Mouse (Mus musculus) limb, embryonic 11.5 days (tissue): ENCODE measurements around the gene Disp3. TPM values are rescaled to one million over a fixed set of nuclear protein-coding genes. Genes with fewer than 3 reads are reported as not detected.

Experiments used
- ATAC-seq: fragments of 200-750 bp; cut with Nextera tagmentation; 2 replicates; pipeline ENCODE4 v1.8.0; 2017; ENCODE audit warnings: low read depth; ENCODE audit not compliant: insufficient number of reproducible peaks, low FRiP score, low TSS enrichment
- DNase-seq: peaks from one replicate; pipeline ENCODE4 v3.0.0-alpha.2; 2015; ENCODE audit warnings: low spot score
- H3K27ac ChIP-seq: fragments of 300-500 bp; sonication (generic); replicated peaks from 2 replicates; pipeline ENCODE4 v1.5.1; 2014; ENCODE audit warnings: low read depth, mild to moderate bottlenecking, low read length
- H3K27me3 ChIP-seq: fragments of 300-500 bp; sonication (generic); 2 replicates; pipeline ENCODE4 v1.6.1; 2014; ENCODE audit warnings: mild to moderate bottlenecking, low read length, mixed read lengths; ENCODE audit not compliant: control insufficient read depth, insufficient read depth
- H3K36me3 ChIP-seq: fragments of 300-500 bp; sonication (generic); 2 replicates; pipeline ENCODE4 v1.6.1; 2014; ENCODE audit warnings: mild to moderate bottlenecking, low read length, moderate library complexity, mixed read lengths; ENCODE audit not compliant: control insufficient read depth, insufficient read depth
- H3K4me1 ChIP-seq: fragments of 300-500 bp; sonication (generic); 2 replicates; pipeline ENCODE4 v1.6.1; 2014; ENCODE audit warnings: low read length, mixed read lengths; ENCODE audit not compliant: control insufficient read depth, insufficient read depth
- H3K4me2 ChIP-seq: fragments of 300-500 bp; sonication (generic); 2 replicates; pipeline ENCODE4 v1.6.1; 2014; ENCODE audit warnings: low read depth, mild to moderate bottlenecking, moderate library complexity; ENCODE audit not compliant: severe bottlenecking
- H3K4me3 ChIP-seq: fragments of 300-500 bp; sonication (generic); 2 replicates; pipeline ENCODE4 v1.5.1; 2014; ENCODE audit warnings: low read depth, low read length
- H3K9ac ChIP-seq: fragments of 300-500 bp; sonication (generic); 2 replicates; pipeline ENCODE4 v1.6.1; 2014; ENCODE audit warnings: mild to moderate bottlenecking, low read length
- H3K9me3 ChIP-seq: fragments of 300-500 bp; sonication (generic); 2 replicates; pipeline ENCODE4 v1.6.1; 2016; ENCODE audit warnings: low read length; ENCODE audit not compliant: control insufficient read depth
- WGBS: fragments of 180-500 bp; shearing (Covaris S2); extraction: QIAGEN DNeasy Blood & Tissue Kit; methylation state at CpG from one replicate; pipeline ENCODE4 v1.1.7; 2014; 5-methylcytosine and 5-hydroxymethylcytosine counted together
- polyA plus RNA-seq: library from polyadenylated mRNA; unstranded; fragments of >200 nt; fragmentation: Nextera tagmentation; extraction: Ambion mirVana; gene quantifications from 2 replicates; pipeline ENCODE4 v1.2.1, GENCODE M21; 2014

Disp3 gene
- polyA plus RNA-seq, 1 experiment from 2014 or later: 0.40 TPM

- no peak overlapping the region for H3K9ac ChIP-seq
- DNase-seq (peak; percentile 92), ATAC-seq (no peak)
- H3K27me3 ChIP-seq: no peaks in the 10 kb centered on the region
- H3K36me3 ChIP-seq: no peaks in the 10 kb centered on the region
- WGBS: 12% methylated on average over 16 of the region's 16 CpGs
- no peak overlapping the region for H3K27ac ChIP-seq
- H3K4me1 ChIP-seq: no peaks in the 10 kb centered on the region
- H3K4me2 ChIP-seq: no peak overlapping the region
- no peaks in the 10 kb centered on the region for H3K9me3 ChIP-seq
- no peak overlapping the region for H3K4me3 ChIP-seq
These were observed 58.1 kb downstream of the Disp3 start for GRCm38 (mm10) chr4:148229646-148230045.

DNA sequence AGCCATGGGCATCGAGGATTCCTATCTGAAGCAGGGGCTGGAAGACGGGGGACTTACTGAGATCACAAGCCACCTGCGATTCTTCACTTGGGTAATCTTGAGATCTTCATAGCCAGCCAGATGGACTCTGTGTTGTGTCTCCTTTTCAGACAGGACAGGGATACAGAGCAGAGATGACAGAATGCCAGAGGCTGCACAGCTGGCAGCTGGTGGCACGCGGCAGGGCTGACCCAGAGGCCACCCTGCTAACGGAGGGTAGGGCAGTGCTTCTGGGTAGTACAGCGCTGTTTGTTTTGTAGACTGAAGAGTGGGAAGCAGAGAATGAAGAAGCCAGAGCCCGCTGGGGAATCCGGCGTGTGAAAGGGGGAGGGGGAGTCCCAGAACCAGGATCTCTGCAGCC lies 64.8 kb downstream of the Disp3 start:
- Histone ChIP-seq H3K9me3 (no peaks in the 10 kb centered on the region), H3K9ac (no peak overlapping the region), H3K27me3 (peaks cover 18% of the 10 kb centered on the region), H3K27ac (no peak overlapping the region), H3K36me3 (no peaks in the 10 kb centered on the region), H3K4me1 (0 out of 2 replicates have a peak, but pooled peaks cover 2% of the 10 kb centered on the region), H3K4me3 (no peak overlapping the region), H3K4me2 (no peak overlapping the region)
- 46% methylated on average over 10 of the region's 10 CpGs for WGBS
- no peak for DNase-seq
- no peak for ATAC-seq

- ATAC-seq (no peak), DNase-seq (no peak)
- Histone ChIP-seq H3K27me3 (peaks cover 18% of the 10 kb centered on the region), H3K36me3 (no peaks in the 10 kb centered on the region), H3K4me3 (no peak overlapping the region), H3K9ac (no peak overlapping the region), H3K4me1 (0 out of 2 replicates have a peak, but pooled peaks cover 3% of the 10 kb centered on the region), H3K27ac (no peak overlapping the region), H3K9me3 (no peaks in the 10 kb centered on the region), H3K4me2 (no peak overlapping the region)
- WGBS: 8% methylated on average over 10 of the region's 10 CpGs
These were observed 67.1 kb downstream of the Disp3 start for GRCm38 (mm10) chr4:148220656-148221055.

GRCm38 (mm10) chr4:148218238-148218637 lies 69.5 kb downstream of the Disp3 start:
- WGBS: 6% methylated on average over 10 of the region's 10 CpGs
- H3K9ac ChIP-seq: no peak overlapping the region
- ATAC-seq: 0 out of 2 replicates have a peak, but pooled peaks have one; percentile 13
- no peak overlapping the region for H3K27ac ChIP-seq
- no peak overlapping the region for H3K4me3 ChIP-seq
- H3K4me1 ChIP-seq: 0 out of 2 replicates have a peak, but pooled peaks cover 3% of the 10 kb centered on the region
- no peaks in the 10 kb centered on the region for H3K9me3 ChIP-seq
- peak; percentile 46 for DNase-seq
- no peak overlapping the region for H3K4me2 ChIP-seq
- peaks cover 28% of the 10 kb centered on the region for H3K27me3 ChIP-seq
- no peaks in the 10 kb centered on the region for H3K36me3 ChIP-seq

DNA sequence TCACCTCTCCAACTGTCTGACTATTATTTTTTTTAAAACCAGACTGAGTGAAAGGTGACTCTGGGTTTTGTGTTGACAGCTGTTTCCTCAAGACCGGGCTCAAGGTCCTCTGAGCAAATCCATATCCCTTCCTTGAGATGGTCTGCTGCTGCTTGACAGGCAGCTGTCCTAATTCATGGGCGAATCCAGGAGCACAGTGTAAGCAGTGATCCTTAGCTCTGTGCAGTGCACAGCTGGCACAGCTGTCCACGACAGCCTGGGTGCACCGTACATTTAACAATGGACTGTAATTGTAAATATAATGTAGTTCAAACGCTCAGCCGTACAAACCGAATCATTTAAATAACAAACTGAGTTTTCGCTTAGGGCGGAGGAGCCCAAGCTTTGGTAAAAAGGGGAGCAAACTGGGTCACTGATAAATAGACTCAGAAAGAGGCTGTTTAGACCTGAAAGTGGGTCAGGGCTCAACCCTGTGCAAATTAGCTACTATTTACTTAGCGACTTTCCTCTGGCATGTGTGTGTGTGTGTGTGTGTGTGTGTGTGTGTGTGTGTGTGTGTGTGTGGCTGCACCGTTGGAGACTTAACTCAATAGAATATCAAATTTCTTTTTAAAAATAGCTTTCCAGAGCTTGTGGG lies 72.4 kb downstream of the Disp3 start:
- Histone ChIP-seq H3K9me3 (no peaks in the 10 kb centered on the region), H3K36me3 (no peaks in the 10 kb centered on the region), H3K4me2 (no peak overlapping the region), H3K9ac (no peak overlapping the region), H3K4me3 (no peak overlapping the region), H3K27ac (no peak overlapping the region), H3K4me1 (0 out of 2 replicates have a peak, but pooled peaks cover 3% of the 10 kb centered on the region), H3K27me3 (peaks cover 15% of the 10 kb centered on the region)
- WGBS: 61% methylated on average over 11 of the region's 11 CpGs
- no peak for ATAC-seq
- DNase-seq: no peak

GRCm38 (mm10) chr4:148214460-148215136 lies 73.2 kb downstream of the Disp3 start:
- Histone ChIP-seq H3K27me3 (peaks cover 13% of the 10 kb centered on the region), H3K9me3 (no peaks in the 10 kb centered on the region), H3K4me1 (0 out of 2 replicates have a peak, but pooled peaks cover 3% of the 10 kb centered on the region), H3K4me3 (no peak overlapping the region), H3K9ac (no peak overlapping the region), H3K36me3 (no peaks in the 10 kb centered on the region), H3K27ac (no peak overlapping the region), H3K4me2 (no peak overlapping the region)
- DNase-seq: no peak
- no peak for ATAC-seq
- WGBS: 61% methylated on average over 5 of the region's 5 CpGs

- H3K4me1 ChIP-seq: no peaks in the 10 kb centered on the region
- H3K9me3 ChIP-seq: no peaks in the 10 kb centered on the region
- H3K27me3 ChIP-seq: no peaks in the 10 kb centered on the region
- no peak overlapping the region for H3K4me2 ChIP-seq
- no peak overlapping the region for H3K9ac ChIP-seq
- no peaks in the 10 kb centered on the region for H3K36me3 ChIP-seq
- no peak overlapping the region for H3K4me3 ChIP-seq
- ATAC-seq (no peak), DNase-seq (no peak)
- H3K27ac ChIP-seq: no peak overlapping the region
- WGBS: 62% methylated on average over 6 of the region's 6 CpGs
These were observed 82.9 kb downstream of the Disp3 start for GRCm38 (mm10) chr4:148204873-148205232.

DNA sequence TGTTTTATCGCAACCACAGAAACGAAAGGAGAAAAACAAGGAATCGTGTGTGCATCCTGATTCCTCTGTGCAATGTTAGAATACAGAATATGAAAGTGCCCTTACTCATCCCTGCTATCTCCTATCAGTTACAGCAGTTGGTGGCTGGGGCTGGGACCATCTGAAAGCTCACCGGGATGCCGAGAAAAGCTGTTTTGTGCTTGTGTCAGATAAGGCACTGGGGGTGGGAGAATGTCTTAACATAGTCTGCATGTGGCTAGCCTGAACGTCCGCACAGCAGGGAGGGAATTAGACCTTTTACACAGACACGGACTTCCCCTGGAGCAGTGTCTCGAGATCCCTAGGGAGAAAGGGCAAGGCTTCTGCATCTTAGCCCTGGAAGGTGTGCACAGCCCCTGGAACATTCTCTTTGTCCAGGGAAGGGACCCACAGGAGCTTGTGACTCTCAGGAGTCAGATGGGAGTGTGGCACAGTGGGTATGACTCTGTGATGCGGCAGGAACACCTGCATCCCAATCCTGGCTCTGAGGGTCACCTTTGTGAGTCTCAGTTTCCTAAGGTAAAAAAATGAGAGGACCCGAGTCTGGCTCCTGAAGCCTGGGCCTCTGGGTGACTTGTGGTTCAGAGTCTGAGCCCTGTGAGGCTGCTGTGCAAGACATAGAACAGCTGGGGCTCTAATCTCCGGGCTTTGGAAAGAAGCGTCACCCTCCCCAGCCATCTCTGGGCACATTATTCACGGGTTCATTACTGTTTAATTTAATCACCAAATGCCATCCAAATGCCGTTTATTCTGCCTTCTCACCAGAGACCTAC lies 83.5 kb downstream of the Disp3 start:
- ATAC-seq: no peak
- Histone ChIP-seq H3K4me1 (no peaks in the 10 kb centered on the region), H3K4me3 (no peak overlapping the region), H3K27me3 (no peaks in the 10 kb centered on the region), H3K27ac (no peak overlapping the region), H3K4me2 (no peak overlapping the region), H3K36me3 (no peaks in the 10 kb centered on the region), H3K9me3 (no peaks in the 10 kb centered on the region), H3K9ac (no peak overlapping the region)
- 69% methylated on average over 15 of the region's 15 CpGs for WGBS
- DNase-seq: no peak
